Mouse (Mus musculus): ENCODE measurements at regions not wholly inside any gene's neighbourhood (a gene's known extent, or its start where the extent isn't known, plus 50 kb on each side); places are given as distances from the start of the nearest gene placed in this dataset.

GRCm38 (mm10) chr2:180854349-180855004 is 66.3 kb downstream of the Ythdf1 start:
- DNase-seq (ENCODE audit: low read depth): peak; percentile 72
- TF ChIP-seq POLR2A (IDR thresholded peaks at IDR 0.05; ENCODE audit: borderline replicate concordance, extremely low read depth, insufficient read depth, insufficient read length, poor library complexity, severe bottlenecking) (no peak), CTCF (IDR thresholded peaks at IDR 0.05; ENCODE audit: borderline replicate concordance, extremely low read depth, insufficient read depth, insufficient read length) (no peak)

GRCm38 (mm10) chr2:180847497-180847896 is 70.8 kb upstream of the Bhlhe23 start:
- no peak for TF ChIP-seq CTCF (IDR thresholded peaks at IDR 0.05; ENCODE audit: borderline replicate concordance, extremely low read depth, insufficient read depth, insufficient read length)
- TF ChIP-seq POLR2A (IDR thresholded peaks at IDR 0.05; ENCODE audit: borderline replicate concordance, extremely low read depth, insufficient read depth, insufficient read length, poor library complexity, severe bottlenecking): no peak
- DNase-seq (ENCODE audit: low read depth): peak; percentile 55

GRCm38 (mm10) chr2:180845011-180845410 is 68.3 kb upstream of the Bhlhe23 start:
- no peak for TF ChIP-seq POLR2A (IDR thresholded peaks at IDR 0.05; ENCODE audit: borderline replicate concordance, extremely low read depth, insufficient read depth, insufficient read length, poor library complexity, severe bottlenecking)
- no peak for TF ChIP-seq CTCF (IDR thresholded peaks at IDR 0.05; ENCODE audit: borderline replicate concordance, extremely low read depth, insufficient read depth, insufficient read length)
- no peak for DNase-seq (ENCODE audit: low read depth)

GRCm38 (mm10) chr2:180843669-180844068 is 67.0 kb upstream of the Bhlhe23 start:
- peak; percentile 43 for DNase-seq (ENCODE audit: low read depth)
- no peak for TF ChIP-seq CTCF (IDR thresholded peaks at IDR 0.05; ENCODE audit: borderline replicate concordance, extremely low read depth, insufficient read depth, insufficient read length)

DNA sequence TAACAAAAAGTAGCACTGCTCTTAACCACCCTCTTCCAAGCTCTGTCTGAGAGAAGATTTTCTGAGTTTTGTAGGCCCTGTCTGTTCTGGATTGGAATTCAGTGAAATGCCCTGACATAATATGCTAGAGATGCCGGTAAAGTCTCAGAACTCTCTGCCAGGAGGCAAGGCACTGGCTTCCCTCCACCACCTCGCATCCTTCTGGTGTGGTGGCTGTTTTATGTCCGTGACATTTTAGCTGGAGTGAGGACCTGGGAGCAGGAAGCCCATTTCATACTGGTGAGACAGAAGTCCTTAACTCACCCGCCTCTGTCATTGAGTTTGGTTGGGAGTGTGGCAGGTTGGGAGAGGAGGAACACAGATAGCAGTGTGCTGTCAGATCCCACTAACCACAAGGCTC is 62.4 kb upstream of the Bhlhe23 start:
- TF ChIP-seq POLR2A (IDR thresholded peaks at IDR 0.05; ENCODE audit: borderline replicate concordance, extremely low read depth, insufficient read depth, insufficient read length, poor library complexity, severe bottlenecking) (no peak), CTCF (IDR thresholded peaks at IDR 0.05; ENCODE audit: borderline replicate concordance, extremely low read depth, insufficient read depth, insufficient read length) (no peak)
- no peak for DNase-seq (ENCODE audit: low read depth)

- TF ChIP-seq POLR2A (IDR thresholded peaks at IDR 0.05; ENCODE audit: borderline replicate concordance, extremely low read depth, insufficient read depth, insufficient read length, poor library complexity, severe bottlenecking) (no peak), CTCF (IDR thresholded peaks at IDR 0.05; ENCODE audit: borderline replicate concordance, extremely low read depth, insufficient read depth, insufficient read length) (no peak)
- no peak for DNase-seq (ENCODE audit: low read depth)
Measured at GRCm38 (mm10) chr2:180837996-180838395, 61.3 kb upstream of the Bhlhe23 start.

DNA sequence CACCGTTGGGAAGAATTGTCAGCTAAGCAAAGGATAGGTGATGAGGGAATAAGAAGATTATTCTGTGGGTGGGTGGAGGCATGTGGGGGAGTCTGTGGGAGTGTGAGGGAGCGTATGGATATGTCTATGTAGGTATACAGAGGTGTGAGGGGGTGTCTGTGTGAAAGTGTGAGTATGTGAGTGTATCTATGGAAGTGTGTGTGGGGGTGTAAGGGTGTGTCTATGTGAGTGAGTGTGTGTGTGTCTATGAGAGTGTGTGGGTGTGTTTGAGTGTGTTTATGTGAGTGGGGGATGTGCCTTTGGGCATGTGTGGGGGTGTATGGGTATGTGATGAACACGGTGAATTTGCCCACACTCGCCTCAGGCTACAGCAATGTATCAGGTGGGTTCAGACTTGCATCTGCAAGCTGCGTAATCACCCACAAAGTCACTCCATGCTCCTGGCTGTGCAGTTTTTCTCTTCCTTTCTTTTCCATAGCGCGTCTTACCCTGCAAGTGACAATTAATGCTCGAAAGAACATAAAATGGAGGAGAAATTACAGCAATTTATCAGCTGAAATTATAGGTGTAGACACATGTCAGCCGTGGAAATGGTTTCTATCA is 60.7 kb upstream of the Bhlhe23 start:
- TF ChIP-seq CTCF (IDR thresholded peaks at IDR 0.05; ENCODE audit: borderline replicate concordance, extremely low read depth, insufficient read depth, insufficient read length): no peak
- no peak for TF ChIP-seq POLR2A (IDR thresholded peaks at IDR 0.05; ENCODE audit: borderline replicate concordance, extremely low read depth, insufficient read depth, insufficient read length, poor library complexity, severe bottlenecking)
- DNase-seq (ENCODE audit: low read depth): peak; percentile 50

GRCm38 (mm10) chr2:180835936-180836602 is 59.4 kb upstream of the Bhlhe23 start:
- DNase-seq (ENCODE audit: low read depth): no peak
- TF ChIP-seq CTCF (IDR thresholded peaks at IDR 0.05; ENCODE audit: borderline replicate concordance, extremely low read depth, insufficient read depth, insufficient read length): no peak
- no peak for TF ChIP-seq POLR2A (IDR thresholded peaks at IDR 0.05; ENCODE audit: borderline replicate concordance, extremely low read depth, insufficient read depth, insufficient read length, poor library complexity, severe bottlenecking)

DNA sequence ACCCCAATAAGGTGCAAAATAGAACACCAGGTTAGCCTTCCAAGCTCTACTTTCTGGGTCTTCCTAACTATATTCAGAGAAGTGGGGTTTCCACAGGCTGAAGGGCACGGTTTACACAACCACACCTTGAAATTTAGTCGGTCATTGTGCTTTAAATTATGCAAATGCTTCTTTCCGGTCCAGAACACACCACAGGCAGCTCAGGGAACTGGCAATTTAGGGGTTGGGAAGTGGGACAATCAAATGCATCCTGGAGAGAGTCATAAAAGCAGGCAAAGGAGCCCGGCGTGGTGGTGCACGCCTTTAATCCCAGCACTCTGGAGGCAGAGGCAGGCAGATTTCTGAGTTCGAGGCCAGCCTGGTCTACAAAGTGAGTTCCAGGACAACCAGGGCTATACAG is 56.0 kb upstream of the Bhlhe23 start:
- TF ChIP-seq POLR2A (IDR thresholded peaks at IDR 0.05; ENCODE audit: borderline replicate concordance, extremely low read depth, insufficient read depth, insufficient read length, poor library complexity, severe bottlenecking) (no peak), CTCF (IDR thresholded peaks at IDR 0.05; ENCODE audit: borderline replicate concordance, extremely low read depth, insufficient read depth, insufficient read length) (no peak)
- DNase-seq (ENCODE audit: low read depth): no peak

GRCm38 (mm10) chr2:180830607-180831006 is 53.9 kb upstream of the Bhlhe23 start:
- no peak for DNase-seq (ENCODE audit: low read depth)
- no peak for TF ChIP-seq CTCF (IDR thresholded peaks at IDR 0.05; ENCODE audit: borderline replicate concordance, extremely low read depth, insufficient read depth, insufficient read length)
- no peak for TF ChIP-seq POLR2A (IDR thresholded peaks at IDR 0.05; ENCODE audit: borderline replicate concordance, extremely low read depth, insufficient read depth, insufficient read length, poor library complexity, severe bottlenecking)

- DNase-seq (ENCODE audit: low read depth): no peak
- TF ChIP-seq POLR2A (IDR thresholded peaks at IDR 0.05; ENCODE audit: borderline replicate concordance, extremely low read depth, insufficient read depth, insufficient read length, poor library complexity, severe bottlenecking) (no peak), CTCF (IDR thresholded peaks at IDR 0.05; ENCODE audit: borderline replicate concordance, extremely low read depth, insufficient read depth, insufficient read length) (no peak)
Measured at GRCm38 (mm10) chr2:180828086-180828485, 51.4 kb upstream of the Bhlhe23 start.

DNA sequence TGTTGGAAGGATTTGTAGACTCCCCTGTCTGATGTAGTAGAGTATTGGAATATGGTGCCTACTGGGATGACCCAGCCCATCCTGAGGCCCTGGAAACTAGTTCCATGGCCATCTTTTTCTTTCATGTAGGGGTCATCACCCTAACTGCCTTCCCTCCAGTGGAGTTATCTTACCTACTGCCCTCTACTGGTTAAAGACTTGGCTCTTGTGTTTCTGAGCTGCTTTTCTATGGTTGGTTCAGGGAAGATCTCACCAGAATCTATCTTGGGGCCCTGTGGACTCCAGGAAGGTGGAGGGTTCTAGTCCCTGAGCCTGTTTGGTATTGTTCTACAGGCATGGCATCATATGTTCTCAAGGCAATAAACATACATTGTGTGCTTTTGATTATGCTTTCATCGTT is 50.0 kb upstream of the Bhlhe23 start:
- TF ChIP-seq CTCF (IDR thresholded peaks at IDR 0.05; ENCODE audit: borderline replicate concordance, extremely low read depth, insufficient read depth, insufficient read length): no peak
- no peak for TF ChIP-seq POLR2A (IDR thresholded peaks at IDR 0.05; ENCODE audit: borderline replicate concordance, extremely low read depth, insufficient read depth, insufficient read length, poor library complexity, severe bottlenecking)
- DNase-seq (ENCODE audit: low read depth): no peak

Measured in brain, embryonic 14.5 days (tissue).